Mouse (Mus musculus) stomach, postnatal 0 days (tissue): ENCODE measurements at regions not wholly inside any gene's neighbourhood (a gene's known extent, or its start where the extent isn't known, plus 50 kb on each side); places are given as distances from the start of the nearest gene placed in this dataset.

Experiments
- CTCF ChIP-seq: IDR thresholded peaks from 2 replicates; pipeline ENCODE4 v1.5.1; 2016; ENCODE audit warnings: antibody characterized with exemption, low read depth, mild to moderate bottlenecking, moderate library complexity
- EP300 ChIP-seq: optimal IDR thresholded peaks from 2 replicates; pipeline ENCODE3; 2016; ENCODE audit warnings: antibody characterized with exemption

- TF ChIP-seq CTCF (no peak), EP300 (no peak)
These were observed 130.5 kb upstream of the Otx2 start for GRCm38 (mm10) chr14:48804098-48804497.
